Mouse (Mus musculus) ovary, postnatal 14 days (tissue): Measurements from ENCODE around the gene Defb6.

ENCODE experiments used
- DNase-seq: peaks from one replicate; pipeline ENCODE4 v3.0.0; 2022; ENCODE audit warnings: low spot score

Defb6 gene

GRCm38 (mm10) chr8:19225161-19225560, at the start of gene Defb6:
Gene Defb6 (plus strand): TSS chr8:19225478.
- no peak for DNase-seq

GRCm38 (mm10) chr8:19238101-19238500, 12.8 kb downstream of the Defb6 start:
- DNase-seq, result no peak

DNA sequence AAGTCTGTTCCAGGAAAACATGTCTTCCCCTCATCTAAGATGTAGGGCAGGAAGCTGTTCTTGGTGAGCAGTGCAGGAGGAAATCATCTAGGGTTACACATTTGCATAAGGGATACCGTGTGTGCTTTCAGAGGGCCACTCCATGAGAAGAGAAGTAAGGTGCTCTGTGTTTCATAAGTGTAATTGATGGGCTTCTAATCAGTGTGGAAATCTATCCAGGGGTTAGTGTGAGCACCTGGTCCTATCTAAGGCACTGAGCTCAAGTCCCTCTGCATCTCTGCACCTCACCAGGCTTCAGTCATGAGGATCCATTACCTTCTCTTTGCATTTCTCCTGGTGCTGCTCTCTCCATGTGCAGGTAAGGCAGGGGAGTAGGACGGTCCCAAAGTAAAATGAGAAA, 14.3 kb downstream of the Defb6 start, which contains the start of gene Defb46:
TSS of gene Defb46 (plus strand) at position 301 of the 400 bp plus-strand sequence.
- DNase-seq, result no peak

DNA sequence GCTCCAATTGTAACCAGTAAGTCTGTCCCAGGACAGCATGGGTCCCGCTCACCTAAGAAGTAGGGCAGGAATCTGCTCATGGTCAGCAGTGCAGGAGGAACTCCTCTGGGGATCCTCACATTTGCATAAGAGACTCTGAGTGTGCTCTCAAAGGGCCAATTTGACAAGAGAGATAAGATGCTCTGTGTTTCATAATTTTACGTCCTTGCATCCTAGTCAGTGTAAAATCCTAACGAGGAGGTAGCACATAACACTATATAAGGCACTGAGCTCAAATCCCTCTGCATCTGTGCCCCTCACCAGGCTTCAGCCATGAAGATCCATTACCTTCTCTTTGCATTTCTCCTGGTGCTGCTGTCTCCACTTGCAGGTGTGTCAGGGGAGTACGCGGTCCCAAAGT, 22.0 kb downstream of the Defb6 start, which contains the start of gene Defb5:
TSS of gene Defb5 (plus strand) at position 301 of the 400 bp plus-strand sequence.
- DNase-seq, result no peak

DNA sequence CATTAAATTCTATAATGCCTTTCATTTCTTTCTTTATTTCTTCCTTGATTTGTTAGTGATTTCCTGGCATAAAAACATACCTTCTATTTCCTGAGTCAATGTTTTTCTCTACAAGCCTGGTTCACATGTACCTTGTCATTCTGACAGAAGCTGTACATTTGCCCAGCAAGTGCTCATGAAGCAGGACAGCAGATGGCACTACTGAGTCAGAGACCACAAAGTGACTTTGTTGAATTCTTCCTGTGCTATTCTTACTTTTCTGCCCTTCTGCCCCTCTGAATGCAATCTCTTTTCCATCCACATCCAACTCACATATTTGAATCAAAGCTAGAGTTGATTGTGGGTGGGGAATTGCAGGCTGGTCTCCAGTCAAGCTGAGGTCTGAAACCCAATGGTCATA, 32.9 kb downstream of the Defb6 start:
- no peak for DNase-seq

- DNase-seq, result no peak
Measured at GRCm38 (mm10) chr8:19259667-19260066, 34.4 kb downstream of the Defb6 start.
